Comparison of ENCODE assay signal across 30 mouse cellular contexts in the genomic region with DNA sequence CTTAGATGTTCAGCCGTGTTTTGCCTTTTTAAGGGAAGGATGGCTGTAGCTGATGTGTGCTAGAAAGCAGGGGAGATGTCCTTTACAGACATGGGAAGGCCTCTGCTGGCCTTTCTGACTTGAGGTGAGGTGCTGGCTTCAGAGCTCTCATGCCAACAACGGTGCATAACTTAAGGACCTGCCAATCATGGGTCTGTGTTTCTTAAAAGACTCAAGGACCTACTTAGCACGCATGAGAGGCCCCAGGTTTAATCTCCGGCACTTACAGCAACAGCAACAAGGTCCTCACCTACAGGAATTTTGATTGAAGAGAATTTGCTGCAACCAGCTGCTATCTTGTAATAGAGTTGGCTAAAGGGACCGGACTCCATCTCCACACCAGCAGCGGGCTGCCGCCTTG. TPM values are rescaled to one million over a fixed set of nuclear protein-coding genes. Genes with fewer than 3 reads are reported as not detected.
A peak's percentile ranks its signal among the peaks of the same experiment; 100 is the strongest.
DNase-seq lines count a peak whose midpoint lies in the region; ATAC-seq and TF ChIP-seq lines count a peak whose summit lies in the region.
"Had no signal": no experiment of that assay in that cellular context is flagged by ENCODE, and none has a peak within 500 bp of the region (broad histone marks: within the 10 kb centered on the region; RNA-seq: fewer than 3 reads in every experiment).

No protein-coding gene starts in this region.

- no peaks in the 10 kb centered on the region for H3K9me3 ChIP-seq in lung, embryonic 14.5 days (ENCODE audit: low read depth, low read length)
- H3K9me3 ChIP-seq in lung, postnatal 0 days (ENCODE audit: low read length) = no peaks in the 10 kb centered on the region
- H3K9me3 ChIP-seq: embryonic facial prominence, embryonic 10.5 days; embryonic facial prominence, embryonic 13.5 days; forebrain, embryonic 12.5 days; forebrain, embryonic 15.5 days; G1E; heart, embryonic 12.5 days; heart, embryonic 15.5 days; hindbrain, embryonic 10.5 days had no signal

- no peak overlapping the region for H3K27ac ChIP-seq in lung, embryonic 14.5 days (ENCODE audit: low read depth)
- no peak overlapping the region for H3K27ac ChIP-seq in lung, postnatal 0 days (ENCODE audit: low read length)
- H3K27ac ChIP-seq: embryonic facial prominence, embryonic 10.5 days; embryonic facial prominence, embryonic 13.5 days; forebrain, embryonic 12.5 days; forebrain, embryonic 15.5 days; heart, embryonic 15.5 days; hindbrain, embryonic 10.5 days; hindbrain, embryonic 14.5 days; hindbrain, postnatal 0 days had no signal

- H3K4me3 ChIP-seq in lung, embryonic 14.5 days (ENCODE audit: low read depth, low read length) = no peak overlapping the region
- no peak overlapping the region for H3K4me3 ChIP-seq in lung, postnatal 0 days (ENCODE audit: low read depth, low read length)
- H3K4me3 ChIP-seq: embryonic facial prominence, embryonic 10.5 days; embryonic facial prominence, embryonic 13.5 days; erythroblast, embryonic 14.5 days; forebrain, embryonic 12.5 days; forebrain, embryonic 15.5 days; heart, embryonic 12.5 days; heart, embryonic 15.5 days; hindbrain, embryonic 10.5 days had no signal

- 70% methylated on average over 7 of the region's 7 CpGs for WGBS in lung, embryonic 14.5 days
- WGBS in lung, postnatal 0 days = 52% methylated on average over 7 of the region's 7 CpGs

- peak; percentile 29; the same call in 1 of the 2 replicates for TF ChIP-seq EP300 in lung, postnatal 0 days (IDR thresholded peaks at IDR 0.05)

- no peaks in the 10 kb centered on the region for H3K27me3 ChIP-seq in lung, embryonic 14.5 days (ENCODE audit: insufficient read depth, low read length)
- no peaks in the 10 kb centered on the region for H3K27me3 ChIP-seq in lung, postnatal 0 days (replicated peaks; ENCODE audit: insufficient read depth, low read length)
- H3K27me3 ChIP-seq: CH12.LX; embryonic facial prominence, embryonic 13.5 days; forebrain, embryonic 12.5 days; forebrain, embryonic 15.5 days; heart, embryonic 12.5 days; heart, embryonic 15.5 days; Patski had no signal

- H3K36me3 ChIP-seq in lung, embryonic 14.5 days (ENCODE audit: insufficient read depth) = peaks cover 56% of the 10 kb centered on the region
- H3K36me3 ChIP-seq in lung, postnatal 0 days (ENCODE audit: insufficient read depth, low read length) = peaks cover 11% of the 10 kb centered on the region

- no peaks in the 10 kb centered on the region for H3K4me1 ChIP-seq in lung, embryonic 14.5 days (ENCODE audit: insufficient read depth)
- H3K4me1 ChIP-seq in lung, postnatal 0 days (ENCODE audit: insufficient read depth, low read depth, low read length) = no peaks in the 10 kb centered on the region
- H3K4me1 ChIP-seq: embryonic facial prominence, embryonic 10.5 days; embryonic facial prominence, embryonic 13.5 days; forebrain, embryonic 12.5 days; forebrain, embryonic 15.5 days; heart, embryonic 15.5 days; hindbrain, embryonic 10.5 days had no signal

- no peak overlapping the region for H3K4me2 ChIP-seq in lung, embryonic 14.5 days
- H3K4me2 ChIP-seq in lung, postnatal 0 days (replicated peaks; ENCODE audit: low read depth, low read length) = no peak overlapping the region
- H3K4me2 ChIP-seq: embryonic facial prominence, embryonic 13.5 days; forebrain, embryonic 12.5 days; forebrain, embryonic 15.5 days; heart, embryonic 12.5 days; heart, embryonic 15.5 days; hindbrain, embryonic 14.5 days had no signal

- no peak overlapping the region for H3K9ac ChIP-seq in lung, embryonic 14.5 days
- no peak overlapping the region for H3K9ac ChIP-seq in lung, postnatal 0 days (replicated peaks; ENCODE audit: low read depth)
- H3K9ac ChIP-seq: embryonic facial prominence, embryonic 13.5 days; forebrain, embryonic 12.5 days; forebrain, embryonic 15.5 days; heart, embryonic 12.5 days; heart, embryonic 15.5 days; hindbrain, embryonic 14.5 days had no signal

- TF ChIP-seq CTCF in lung, embryonic 14.5 days (IDR thresholded peaks at IDR 0.05; ENCODE audit: low read depth) = no peak
- TF ChIP-seq CTCF in lung, postnatal 0 days (IDR thresholded peaks at IDR 0.05) = no peak

- no peak for ATAC-seq in lung, embryonic 14.5 days (ENCODE audit: insufficient read depth)
- peak; percentile 81 for ATAC-seq in lung, postnatal 0 days
- ATAC-seq: forebrain, embryonic 15.5 days; hindbrain, postnatal 0 days; Patski had no signal

- peak; percentile 61 to 68 for DNase-seq in lung, adult 18-20 months
- no peak for DNase-seq in lung, postnatal 10 days
- peak; percentile 30 for DNase-seq in lung, embryonic 14.5 days
- DNase-seq in lung, postnatal 0 days (ENCODE audit: low spot score) = peak; percentile 76
- DNase-seq in lung, postnatal 36 days = peak; percentile 78
- no peak for DNase-seq in liver
- no peak for DNase-seq in cerebellum, postnatal 4 days (ENCODE audit: low spot score in 2 of 2)
- DNase-seq: adrenal gland, postnatal 10 days; B cell, adult 2 months; cerebellum, adult 11 months; cerebellum, adult 2 months; cerebellum, adult 9-11 months; embryo, embryonic 11 days; gastrocnemius, postnatal 10 days; gastrocnemius, postnatal 36 days; heart, postnatal 10 days; heart, postnatal 36 days had no signal

RNA-seq across cellular contexts. Expression of a gene that starts 18.1 kb away (rescaled TPM):
- 14.2 and 14.6 TPM in 2 replicates for polyA plus RNA-seq in lung, embryonic 14.5 days (2014; fragmentation: Nextera tagmentation; extraction: Ambion mirVana)
- polyA plus RNA-seq in lung, postnatal 0 days (2015; fragmentation: Nextera tagmentation; extraction: Ambion mirVana) = 3.9 and 4.4 TPM in 2 replicates

RNA-seq across cellular contexts. Expression of a gene that starts 22.5 kb away (rescaled TPM):
- polyA plus RNA-seq in lung, embryonic 14.5 days (2014; fragmentation: Nextera tagmentation; extraction: Ambion mirVana) = 7.3 and 7.5 TPM in 2 replicates
- polyA plus RNA-seq in lung, postnatal 0 days (2015; fragmentation: Nextera tagmentation; extraction: Ambion mirVana) = 3.4 and 3.6 TPM in 2 replicates
- polyA plus RNA-seq: erythroblast, embryonic 14.5 days; G1E had no signal

Comparison
In these comparisons a context has a peak if more than half of its experiments do, and no peak if none do; other contexts are left out.
1. DNase-seq: peak in lung, adult 18-20 months (2 of 2), lung, embryonic 14.5 days (single experiment), lung, postnatal 0 days (single experiment) and lung, postnatal 36 days (single experiment); none in lung, postnatal 10 days (single experiment), liver (single experiment) and cerebellum, postnatal 4 days (0 of 2).